Mouse (Mus musculus) lung, embryonic 14.5 days (tissue): ENCODE results near the gene Epo. TPM values are rescaled to one million over a fixed set of nuclear protein-coding genes. Genes with fewer than 3 reads are reported as not detected.

Experiments
- ATAC-seq: fragments of 200-750 bp; cut with Nextera tagmentation; 2 replicates; pipeline ENCODE4 v1.8.0; 2017; ENCODE audit warnings: mild to moderate bottlenecking, moderate TSS enrichment, moderate library complexity; ENCODE audit not compliant: insufficient read depth
- DNase-seq: peaks from one replicate; pipeline ENCODE4 v3.0.0-alpha.2; 2015
- H3K27ac ChIP-seq: fragments of 300-500 bp; sonication (generic); 2 replicates; pipeline ENCODE4 v1.5.1; 2014; ENCODE audit warnings: low read depth, mild to moderate bottlenecking, moderate library complexity
- H3K27me3 ChIP-seq: fragments of 300-500 bp; sonication (generic); 2 replicates; pipeline ENCODE4 v1.6.1; 2014; ENCODE audit warnings: low read length, control low read depth; ENCODE audit not compliant: insufficient read depth
- H3K36me3 ChIP-seq: fragments of 300-500 bp; sonication (generic); 2 replicates; pipeline ENCODE4 v1.6.1; 2014; ENCODE audit warnings: control low read depth; ENCODE audit not compliant: insufficient read depth
- H3K4me1 ChIP-seq: fragments of 300-500 bp; sonication (generic); 2 replicates; pipeline ENCODE4 v1.6.1; 2014; ENCODE audit warnings: antibody characterized with exemption, control low read depth; ENCODE audit not compliant: insufficient read depth
- H3K4me2 ChIP-seq: fragments of 300-500 bp; sonication (generic); 2 replicates; pipeline ENCODE4 v1.6.1; 2014; ENCODE audit warnings: mild to moderate bottlenecking
- H3K4me3 ChIP-seq: fragments of 300-500 bp; sonication (generic); 2 replicates; pipeline ENCODE4 v1.5.1; 2014; ENCODE audit warnings: low read depth, low read length
- H3K9ac ChIP-seq: fragments of 300-500 bp; sonication (generic); 2 replicates; pipeline ENCODE4 v1.6.1; 2014
- H3K9me3 ChIP-seq: fragments of 300-500 bp; sonication (generic); 2 replicates; pipeline ENCODE4 v1.6.1; 2016; ENCODE audit warnings: low read depth, low read length, control low read depth
- CTCF ChIP-seq: IDR thresholded peaks from 2 replicates; pipeline ENCODE4 v1.5.1; 2016; ENCODE audit warnings: antibody characterized with exemption, low read depth
- WGBS: fragments of 180-500 bp; shearing (Covaris S2); extraction: QIAGEN DNeasy Blood & Tissue Kit; methylation state at CpG from one replicate; pipeline ENCODE4 v1.1.7; 2014; 5-methylcytosine and 5-hydroxymethylcytosine counted together
- polyA plus RNA-seq: library from polyadenylated mRNA; unstranded; fragments of >200 nt; fragmentation: Nextera tagmentation; extraction: Ambion mirVana; gene quantifications from 2 replicates; pipeline ENCODE4 v1.2.1, GENCODE M21; 2014

The Epo gene
- polyA plus RNA-seq, 1 experiment from 2014 or later = 0.37 TPM

DNA sequence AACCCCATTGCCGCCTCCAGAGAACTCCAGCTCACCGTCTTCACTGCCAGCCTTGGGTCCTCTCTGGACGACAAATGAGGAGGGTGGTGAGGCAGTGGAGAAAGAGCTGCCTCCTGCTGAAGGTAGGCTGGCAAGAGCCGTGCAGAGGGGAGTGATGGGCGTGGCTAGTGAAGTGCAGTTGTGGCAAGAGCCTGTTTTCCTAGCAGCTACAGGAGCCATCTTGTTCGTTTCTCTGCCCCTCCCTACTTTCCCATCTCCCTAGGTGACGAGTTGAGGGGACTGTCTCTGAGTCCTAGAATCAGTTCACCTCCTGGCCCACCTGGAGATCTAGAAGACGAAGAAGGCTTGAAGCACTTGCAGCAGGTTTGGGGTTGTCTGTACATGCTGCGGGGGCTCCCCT lies 11.2 kb downstream of the Epo start:
- H3K27ac ChIP-seq = no peak overlapping the region
- no peak overlapping the region for H3K4me3 ChIP-seq
- H3K9ac ChIP-seq = no peak overlapping the region
- no peaks in the 10 kb centered on the region for H3K9me3 ChIP-seq
- 64% methylated on average over 9 of the region's 9 CpGs for WGBS
- no peak for ATAC-seq
- no peaks in the 10 kb centered on the region for H3K27me3 ChIP-seq
- H3K4me1 ChIP-seq = no peaks in the 10 kb centered on the region
- no peak for TF ChIP-seq CTCF
- no peak overlapping the region for H3K4me2 ChIP-seq
- H3K36me3 ChIP-seq = peaks cover 97% of the 10 kb centered on the region
- no peak for DNase-seq

DNA sequence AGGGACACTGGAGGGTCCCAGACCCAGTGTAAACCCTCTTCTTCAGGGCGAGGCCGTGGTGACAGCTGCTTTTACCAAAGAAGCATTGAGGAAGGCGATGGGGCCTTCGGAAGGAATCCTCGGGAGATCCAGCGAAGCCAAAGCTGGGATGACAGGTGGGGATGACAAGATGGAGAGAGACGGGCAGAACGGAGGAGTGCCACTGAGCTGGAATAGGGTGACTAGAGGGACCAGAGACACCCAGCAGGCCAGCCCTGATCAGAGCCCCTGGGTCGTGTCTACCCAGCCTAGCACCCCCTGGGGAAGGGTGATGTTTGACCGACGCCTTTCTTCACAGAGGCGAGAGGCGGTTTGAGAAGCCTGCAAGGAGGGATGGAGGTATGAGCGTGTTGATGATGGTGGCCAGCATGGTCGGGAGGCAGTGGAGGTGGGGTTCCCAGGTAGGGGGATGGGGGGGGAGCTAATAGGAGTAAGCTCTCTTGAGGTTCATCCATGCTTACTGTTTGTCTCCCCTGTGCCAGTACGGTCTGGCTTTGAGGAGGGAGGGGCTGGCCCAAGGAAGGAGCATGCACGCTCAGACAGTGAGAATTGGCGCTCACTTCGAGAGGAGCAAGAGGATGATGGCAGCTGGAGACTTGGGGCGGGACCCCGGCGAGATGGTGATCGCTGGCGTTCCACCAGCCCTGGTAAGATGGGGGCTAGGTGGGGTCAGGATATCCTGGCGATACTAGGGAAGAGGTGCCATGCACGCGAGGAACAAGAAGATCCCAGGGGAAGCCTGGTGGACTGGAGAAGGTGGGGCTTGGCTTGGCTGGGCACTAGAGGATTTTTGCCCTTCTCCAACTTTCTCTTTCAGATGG lies 13.1 kb downstream of the Epo start:
- no peak for TF ChIP-seq CTCF
- no peaks in the 10 kb centered on the region for H3K4me1 ChIP-seq
- ATAC-seq (no peak), DNase-seq (no peak)
- no peak overlapping the region for H3K9ac ChIP-seq
- H3K27me3 ChIP-seq = no peaks in the 10 kb centered on the region
- WGBS = 89% methylated on average over 27 of the region's 27 CpGs
- no peak overlapping the region for H3K4me2 ChIP-seq
- peaks cover 77% of the 10 kb centered on the region for H3K36me3 ChIP-seq
- H3K27ac ChIP-seq = no peak overlapping the region
- no peaks in the 10 kb centered on the region for H3K9me3 ChIP-seq
- H3K4me3 ChIP-seq = no peak overlapping the region

DNA sequence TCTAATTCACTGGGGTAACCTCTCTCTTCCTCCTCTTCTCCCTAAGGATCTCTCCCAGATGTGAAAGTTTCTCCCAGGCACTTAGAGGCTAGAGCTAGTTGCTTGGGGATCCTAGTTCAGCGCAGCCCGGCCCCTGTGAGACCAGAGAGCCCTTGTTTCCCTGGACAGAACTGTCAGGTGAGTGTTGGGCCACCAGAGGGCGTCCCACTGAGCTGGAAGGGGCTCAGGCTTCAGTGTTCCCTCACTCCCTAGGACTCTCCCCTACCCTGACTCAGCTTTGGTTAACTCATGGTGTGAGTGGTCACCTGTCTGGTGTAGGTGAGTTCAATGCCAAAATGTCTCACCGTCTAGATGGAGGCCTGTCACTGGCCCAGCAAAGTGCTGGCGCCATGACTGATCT lies 14.6 kb downstream of the Epo start, which contains the start of gene Gigyf1:
Gene Gigyf1 (plus strand): TSS at position 113 of the 400 bp plus-strand sequence.
- H3K4me2 ChIP-seq = no peak within 1 kb of the TSS

GRCm38 (mm10) chr5:137514811-137515210 lies 18.2 kb downstream of the Epo start:
- no peaks in the 10 kb centered on the region for H3K27me3 ChIP-seq
- H3K4me2 ChIP-seq = no peak overlapping the region
- no peak overlapping the region for H3K27ac ChIP-seq
- DNase-seq (no peak), ATAC-seq (no peak)
- no peak overlapping the region for H3K9ac ChIP-seq
- no peaks in the 10 kb centered on the region for H3K9me3 ChIP-seq
- peaks cover 34% of the 10 kb centered on the region for H3K36me3 ChIP-seq
- WGBS = 72% methylated on average over 3 of the region's 3 CpGs
- H3K4me1 ChIP-seq = 0 out of 2 replicates have a peak, but pooled peaks cover 10% of the 10 kb centered on the region
- H3K4me3 ChIP-seq = no peak overlapping the region
- TF ChIP-seq CTCF = no peak

More for the DNA sequence above, 14.6 kb downstream of the Epo start, which contains the start of gene Gigyf1:
- Histone ChIP-seq H3K9me3 (no peaks in the 10 kb centered on the region), H3K27ac (no peak within 1 kb of the TSS), H3K4me1 (no peaks in the 10 kb centered on the region), H3K4me3 (no peak within 1 kb of the TSS), H3K36me3 (peaks cover 70% of the 10 kb centered on the region), H3K27me3 (no peaks in the 10 kb centered on the region), H3K9ac (no peak within 1 kb of the TSS)
- DNase-seq = peak; percentile 39
- 74% methylated on average over 5 of the region's 5 CpGs for WGBS
- ATAC-seq = no peak
- TF ChIP-seq CTCF = peak; percentile 59

- no peak overlapping the region for H3K9ac ChIP-seq
- no peak for ATAC-seq
- no peak for TF ChIP-seq CTCF
- H3K9me3 ChIP-seq = no peaks in the 10 kb centered on the region
- no peak overlapping the region for H3K4me3 ChIP-seq
- 0 out of 2 replicates have a peak, but pooled peaks cover 10% of the 10 kb centered on the region for H3K4me1 ChIP-seq
- H3K27ac ChIP-seq = no peak overlapping the region
- peaks cover 27% of the 10 kb centered on the region for H3K36me3 ChIP-seq
- H3K4me2 ChIP-seq = no peak overlapping the region
- 80% methylated on average over 12 of the region's 12 CpGs for WGBS
- no peaks in the 10 kb centered on the region for H3K27me3 ChIP-seq
- DNase-seq = no peak
These were observed 18.9 kb downstream of the Epo start for GRCm38 (mm10) chr5:137513951-137514721.

- no peak overlapping the region; the same call in 1 of the 2 replicates for H3K9ac ChIP-seq
- H3K9me3 ChIP-seq = no peaks in the 10 kb centered on the region
- 0 out of 2 replicates have a peak overlapping the region, but pooled peaks have one; percentile 3 for H3K4me2 ChIP-seq
- TF ChIP-seq CTCF = peak; percentile 74
- DNase-seq = peak; percentile 64
- no peak for ATAC-seq
- H3K27ac ChIP-seq = no peak overlapping the region
- H3K4me1 ChIP-seq = 0 out of 2 replicates have a peak, but pooled peaks cover 10% of the 10 kb centered on the region
- 77% methylated on average over 11 of the region's 11 CpGs for WGBS
- no peak overlapping the region for H3K4me3 ChIP-seq
- H3K27me3 ChIP-seq = no peaks in the 10 kb centered on the region
- H3K36me3 ChIP-seq = peaks cover 17% of the 10 kb centered on the region
These were observed 19.9 kb downstream of the Epo start for GRCm38 (mm10) chr5:137512847-137513794.
